Mouse (Mus musculus) ES-Bruce4 (cell line): ENCODE results near the gene Ccne1. TPM values are rescaled to one million over a fixed set of nuclear protein-coding genes. Genes with fewer than 3 reads are reported as not detected.

Experiments used
- H3K27ac ChIP-seq: 2 replicates; pipeline ENCODE4 v1.5.1; 2012; ENCODE audit warnings: low read length, inconsistent platforms; ENCODE audit not compliant: insufficient read depth
- H3K27me3 ChIP-seq: 2 replicates; pipeline ENCODE4 v1.6.1; 2012; ENCODE audit warnings: mild to moderate bottlenecking, low read length, inconsistent platforms; ENCODE audit not compliant: control insufficient read depth, poor library complexity, insufficient read depth, severe bottlenecking
- H3K36me3 ChIP-seq: 2 replicates; pipeline ENCODE4 v1.6.1; 2012; ENCODE audit warnings: inconsistent platforms, mild to moderate bottlenecking, low read length, moderate library complexity; ENCODE audit not compliant: control insufficient read depth, poor library complexity, insufficient read depth, severe bottlenecking
- H3K4me1 ChIP-seq: one replicate; pipeline ENCODE4 v1.8.1; 2011; ENCODE audit warnings: low read length; ENCODE audit not compliant: control insufficient read depth, insufficient read depth
- H3K4me3 ChIP-seq: 2 replicates; pipeline ENCODE4 v1.5.1; 2011; ENCODE audit warnings: low read depth, mild to moderate bottlenecking, low read length
- H3K9ac ChIP-seq: 2 replicates; pipeline ENCODE4 v1.6.1; 2012; ENCODE audit warnings: low read depth, mild to moderate bottlenecking, inconsistent platforms; ENCODE audit not compliant: poor library complexity, severe bottlenecking
- H3K9me3 ChIP-seq: replicated peaks from 2 replicates; pipeline ENCODE4 v1.6.1; 2012; ENCODE audit warnings: mild to moderate bottlenecking, low read length, inconsistent platforms; ENCODE audit not compliant: control insufficient read depth, poor library complexity, insufficient read depth, severe bottlenecking
- CTCF ChIP-seq: IDR thresholded peaks from one replicate; pipeline ENCODE4 v1.8.1; 2011; ENCODE audit warnings: low read depth, low read length
- EP300 ChIP-seq: IDR thresholded peaks from 2 replicates; pipeline ENCODE4 v1.6.1; 2011; ENCODE audit warnings: low read depth, low read length; ENCODE audit not compliant: insufficient read depth
- POLR2A ChIP-seq: IDR thresholded peaks from one replicate; pipeline ENCODE4 v1.8.1; 2011; ENCODE audit warnings: low read length; ENCODE audit not compliant: insufficient read depth
- polyA plus RNA-seq: library from polyadenylated mRNA; stranded (reverse); fragments of >200 nt; gene quantifications from 2 replicates; pipeline ENCODE4 v1.2.4, GENCODE M21; 2011; ENCODE audit warnings: low read depth; ENCODE audit not compliant: missing spikeins, insufficient read depth, insufficient read length

Gene Ccne1
- polyA plus RNA-seq, 1 experiment = 105 TPM

GRCm38 (mm10) chr7:38054246-38054645, 53.1 kb downstream of the Ccne1 start:
- H3K4me3 ChIP-seq = no peak overlapping the region
- no peak overlapping the region for H3K27ac ChIP-seq
- no peaks in the 10 kb centered on the region for H3K9me3 ChIP-seq
- TF ChIP-seq POLR2A = no peak
- no peak for TF ChIP-seq CTCF
- TF ChIP-seq EP300 = no peak
- no peaks in the 10 kb centered on the region for H3K36me3 ChIP-seq
- no peaks in the 10 kb centered on the region for H3K4me1 ChIP-seq
- H3K27me3 ChIP-seq = no peaks in the 10 kb centered on the region
- no peak overlapping the region for H3K9ac ChIP-seq

Other genes with a start within 250 kb of the Ccne1 start
- 182 and 205 TPM in 2 replicates for gene Uri1, start 84.0 kb downstream of the Ccne1 start, polyA plus RNA-seq
- 5.3 and 7.0 TPM in 2 replicates for gene 1600014C10Rik, start 75.7 kb upstream of the Ccne1 start, polyA plus RNA-seq
- 1.5 and 1.6 TPM in 2 replicates for gene Plekhf1, start 120.5 kb upstream of the Ccne1 start, polyA plus RNA-seq
- gene Pop4, start 163.9 kb upstream of the Ccne1 start, polyA plus RNA-seq = 44.6 and 52.4 TPM in 2 replicates